Mouse (Mus musculus) thymus, adult 2 months (tissue): Measurements from ENCODE around the gene Ppp4r1.

Source experiments
- CTCF ChIP-seq: fragments of 200-500 bp; IDR thresholded peaks from 2 replicates; pipeline ENCODE4 v1.5.1; 2012; ENCODE audit warnings: mild to moderate bottlenecking, control low read depth, low read length, moderate library complexity, borderline replicate concordance; ENCODE audit not compliant: control insufficient read depth, poor library complexity, insufficient read depth; ENCODE audit errors: extremely low read depth
- POLR2A ChIP-seq: fragments of 200-500 bp; IDR thresholded peaks from 2 replicates; pipeline ENCODE4 v1.6.1; 2012; ENCODE audit warnings: mild to moderate bottlenecking, low read length, control low read depth, moderate library complexity; ENCODE audit not compliant: control insufficient read depth, poor library complexity, insufficient read depth; ENCODE audit errors: extremely low read depth

DNA sequence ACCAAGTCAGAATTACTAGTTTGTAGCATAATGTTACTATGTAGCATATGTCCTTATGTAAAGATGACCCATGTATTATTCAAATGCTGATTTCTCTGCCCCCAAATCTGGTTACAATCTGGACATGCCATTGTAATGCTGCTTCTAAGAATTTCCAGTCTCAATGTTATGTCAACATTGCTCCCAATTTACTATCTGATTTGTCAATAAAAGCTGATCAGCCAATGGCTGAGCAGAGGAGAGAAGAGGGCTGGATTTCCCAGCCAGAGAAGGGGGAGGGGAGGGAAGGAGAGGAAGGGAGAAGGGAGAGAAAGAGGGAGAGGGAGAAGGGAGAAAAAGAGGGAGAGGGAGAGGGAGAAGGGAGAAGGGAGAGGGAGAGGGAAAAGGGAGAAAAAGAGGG lies 82.9 kb downstream of the Ppp4r1 start:
- no peak for TF ChIP-seq CTCF
- no peak for TF ChIP-seq POLR2A
